Mouse (Mus musculus): ENCODE data around the gene S1pr3.

DNA sequence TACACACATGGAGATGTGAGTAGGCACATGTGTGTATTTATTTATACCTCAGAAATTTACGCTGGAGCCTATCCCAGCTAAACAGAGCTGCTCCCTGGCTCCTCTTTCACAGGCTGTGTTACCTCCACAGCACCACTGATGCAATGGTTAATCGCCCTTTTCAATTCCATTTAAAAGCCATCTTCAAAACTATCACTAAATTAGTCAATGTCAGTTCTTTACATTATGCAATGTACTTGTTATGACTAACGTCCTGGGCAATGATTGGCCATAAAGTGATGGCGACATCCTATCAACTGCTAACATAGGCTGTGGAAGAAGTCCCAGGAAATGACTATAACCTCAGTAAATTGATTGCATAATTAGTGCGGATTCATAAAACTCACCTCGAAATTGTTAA, 26.9 kb upstream of the S1pr3 start:
- no peak for TF ChIP-seq CTCF (IDR thresholded peaks at IDR 0.05; ENCODE audit: low read depth)
- TF ChIP-seq EP300 (optimal IDR thresholded peaks at IDR 0.05), result no peak

All from stomach, postnatal 0 days (tissue).